Mouse (Mus musculus): Measurements from ENCODE around the gene Atf2. TPM values are rescaled to one million over a fixed set of nuclear protein-coding genes. Genes with fewer than 3 reads are reported as not detected.
"Not testable (repeated sequence)": the region's sequence is repeated elsewhere in the genome, so short reads cannot be mapped to it uniquely, and the experiment has no call there.

Gene Atf2
- total and polyA plus RNA-seq, 3 experiments, result 7.7 to 94.2 (median 73.3) TPM

- DNase-seq, result no peak
These were observed 6.4 kb downstream of the Atf2 start for GRCm38 (mm10) chr2:73885997-73886396.

GRCm38 (mm10) chr2:73877891-73878290 is 14.5 kb downstream of the Atf2 start:
- no peak for DNase-seq

GRCm38 (mm10) chr2:73867764-73868487 is 24.5 kb downstream of the Atf2 start:
- DNase-seq, result peak; percentile 49

GRCm38 (mm10) chr2:73860046-73860624 is 32.3 kb downstream of the Atf2 start:
- DNase-seq, result peak; percentile 41

- no peak for DNase-seq
These were observed 35.1 kb downstream of the Atf2 start for GRCm38 (mm10) chr2:73857352-73857751.

GRCm38 (mm10) chr2:73856246-73856645 is 36.2 kb downstream of the Atf2 start:
- DNase-seq, result no peak

- DNase-seq, result no peak
These were observed 57.9 kb downstream of the Atf2 start for GRCm38 (mm10) chr2:73834406-73835015.

- DNase-seq, result no peak
These were observed 59.2 kb downstream of the Atf2 start for GRCm38 (mm10) chr2:73833284-73833683.

- DNase-seq, result no peak
These were observed 73.7 kb downstream of the Atf2 start for GRCm38 (mm10) chr2:73818742-73819141.

GRCm38 (mm10) chr2:73807609-73808008 is 84.8 kb downstream of the Atf2 start:
- DNase-seq, result no peak

GRCm38 (mm10) chr2:73800127-73800526 is 92.3 kb downstream of the Atf2 start:
- DNase-seq, result not testable (repeated sequence)

- no peak for DNase-seq
These were observed 93.7 kb downstream of the Atf2 start for GRCm38 (mm10) chr2:73798786-73799185.

- no peak for DNase-seq
These were observed 94.3 kb downstream of the Atf2 start for GRCm38 (mm10) chr2:73798136-73798535.

GRCm38 (mm10) chr2:73791846-73792630 is 100.4 kb downstream of the Atf2 start:
- no peak for DNase-seq

- no peak for DNase-seq
These were observed 102.1 kb downstream of the Atf2 start for GRCm38 (mm10) chr2:73790332-73790731.

- no peak for DNase-seq
These were observed 104.0 kb downstream of the Atf2 start for GRCm38 (mm10) chr2:73788395-73788794.

GRCm38 (mm10) chr2:73782371-73782905 is 110.0 kb downstream of the Atf2 start:
- no peak for DNase-seq

GRCm38 (mm10) chr2:73780321-73781010 is 112.0 kb downstream of the Atf2 start:
- no peak for DNase-seq

- no peak for DNase-seq
These were observed 112.6 kb downstream of the Atf2 start for GRCm38 (mm10) chr2:73779796-73780195.

- DNase-seq, result no peak
These were observed 113.3 kb downstream of the Atf2 start for GRCm38 (mm10) chr2:73779016-73779595.

GRCm38 (mm10) chr2:73776936-73777335 is 115.5 kb downstream of the Atf2 start:
- no peak for DNase-seq
